Mouse (Mus musculus) liver, adult 2 months (tissue): Measurements from ENCODE around the gene Rad9b.

Experiments
- CTCF ChIP-seq: fragments of 200-500 bp; IDR thresholded peaks from 2 replicates; pipeline ENCODE4 v1.5.1; 2011; ENCODE audit warnings: low read depth, low read length, control low read depth
- POLR2A ChIP-seq: fragments of 200-500 bp; IDR thresholded peaks from 2 replicates; pipeline ENCODE4 v1.6.1; 2011; ENCODE audit warnings: low read length, control low read depth; ENCODE audit not compliant: insufficient read depth; ENCODE audit errors: extremely low read depth

GRCm38 (mm10) chr5:122320205-122320781 lies 33.7 kb downstream of the Rad9b start:
- TF ChIP-seq CTCF (no peak), POLR2A (no peak)
